Comparison of ENCODE assay signal across 7 mouse cellular contexts in genomic region chr7:7120921-7121601, GRCm38 (mm10). TPM values are rescaled to one million over a fixed set of nuclear protein-coding genes. Genes with fewer than 3 reads are reported as not detected.
DNase-seq lines count a peak whose midpoint lies in the region; ATAC-seq lines count a peak whose summit lies in the region.

Gene Zfp954 (minus strand): TSS chr7:7121488.

- H3K4me3 ChIP-seq in intestine, embryonic 15.5 days (replicated peaks), result peak within 1 kb of the TSS; percentile 64
- peak within 1 kb of the TSS; percentile 64 for H3K4me3 ChIP-seq in midbrain, embryonic 10.5 days

- DNase-seq in adrenal gland, adult 2 months, result peak; percentile 91
- DNase-seq in embryo, embryonic 11.5 days (ENCODE audit: low read depth, low spot score), result peak; percentile 74
- DNase-seq in gastrocnemius, postnatal 36 days, result peak; percentile 63 to 71
- DNase-seq in left cerebral cortex, postnatal 25 days (ENCODE audit: low spot score in 2 of 2), result peak; percentile 89 to 96
- peak; percentile 82 for DNase-seq in midbrain, embryonic 10.5 days (ENCODE audit: low spot score)
- peak; percentile 69 for DNase-seq in right cerebral cortex, postnatal 4 days

- no peaks in the 10 kb centered on the region for H3K9me3 ChIP-seq in intestine, embryonic 15.5 days
- no peaks in the 10 kb centered on the region for H3K9me3 ChIP-seq in midbrain, embryonic 10.5 days (replicated peaks)

- H3K36me3 ChIP-seq in intestine, embryonic 15.5 days, result peaks cover 4% of the 10 kb centered on the region; the same call in 1 of the 2 replicates
- H3K36me3 ChIP-seq in midbrain, embryonic 10.5 days, result peaks cover 34% of the 10 kb centered on the region

- H3K27me3 ChIP-seq in intestine, embryonic 15.5 days (replicated peaks), result no peaks in the 10 kb centered on the region
- H3K27me3 ChIP-seq in midbrain, embryonic 10.5 days (ENCODE audit: low read depth, poor library complexity, severe bottlenecking), result no peaks in the 10 kb centered on the region

- intact Hi-C loops in gastrocnemius, postnatal 36 days (cut with DNase I), result no loop called here
- intact Hi-C loops in left cerebral cortex, postnatal 25 days (cut with DNase I), result loop anchor here (1.0 to 5.0 kb wide), 5 partner anchors 15 to 176 kb away; partner anchors contain the start of genes Gm45844, Zfp418 and Zfp773

- peak within 1 kb of the TSS; percentile 59 for H3K4me2 ChIP-seq in intestine, embryonic 15.5 days (replicated peaks)

- WGBS in intestine, embryonic 15.5 days, result under 1% methylated on average over 30 of the region's 30 CpGs
- under 1% methylated on average over 30 of the region's 30 CpGs for WGBS in midbrain, embryonic 10.5 days

- peak within 1 kb of the TSS; percentile 33; the same call in 1 of the 2 replicates for H3K27ac ChIP-seq in intestine, embryonic 15.5 days
- peak within 1 kb of the TSS; percentile 80 for H3K27ac ChIP-seq in midbrain, embryonic 10.5 days (replicated peaks)

- ATAC-seq in intestine, embryonic 15.5 days, result peak; percentile 98

- H3K4me1 ChIP-seq in intestine, embryonic 15.5 days (replicated peaks), result no peaks in the 10 kb centered on the region
- peaks cover 12% of the 10 kb centered on the region for H3K4me1 ChIP-seq in midbrain, embryonic 10.5 days

- peak within 1 kb of the TSS; percentile 58 for H3K9ac ChIP-seq in intestine, embryonic 15.5 days

RNA-seq across cellular contexts. Expression of gene Zfp954, which starts in this region (rescaled TPM):
- total RNA-seq in adrenal gland, adult 2 months (2021), result 10 to 100 TPM; 10.1 to 19.7 TPM
- 4.0 and 5.3 TPM in 2 replicates for polyA plus RNA-seq in adrenal gland, adult 2 months (2012; rRNA removed)
- total RNA-seq in gastrocnemius, postnatal 36 days (2021), result 1 to 10 TPM; 2.7 to 2.8 TPM
- polyA plus RNA-seq in intestine, embryonic 15.5 days (2015; fragmentation: Nextera tagmentation; extraction: Ambion mirVana), result 12.2 and 13.2 TPM in 2 replicates
- 10 to 100 TPM; 12.2 to 13.8 TPM for total RNA-seq in left cerebral cortex, postnatal 25 days (2021)
- 13.8 and 17.2 TPM in 2 replicates for polyA plus RNA-seq in midbrain, embryonic 10.5 days (2016; fragmentation: Nextera tagmentation; extraction: Ambion mirVana)

Comparison
In these comparisons a context has a peak if more than half of its experiments do, and no peak if none do; other contexts are left out.
1. Peak in every context shown above with its lines: DNase-seq, ATAC-seq, H3K4me3 ChIP-seq and H3K27ac ChIP-seq.